Mouse (Mus musculus) intestine, embryonic 15.5 days (tissue): ENCODE measurements at regions not wholly inside any gene's neighbourhood (a gene's known extent, or its start where the extent isn't known, plus 50 kb on each side); places are given as distances from the start of the nearest gene placed in this dataset.
A peak's percentile ranks its signal among the peaks of the same experiment; 100 is the strongest.

Experiments
- ATAC-seq: fragments of 200-750 bp; cut with Nextera tagmentation; 2 replicates; pipeline ENCODE4 v1.8.0; 2017; ENCODE audit warnings: moderate TSS enrichment, moderate library complexity
- H3K27ac ChIP-seq: fragments of 300-500 bp; sonication (generic); 2 replicates; pipeline ENCODE4 v1.5.1; 2015; ENCODE audit warnings: mild to moderate bottlenecking, inconsistent platforms
- H3K27me3 ChIP-seq: fragments of 300-500 bp; sonication (generic); replicated peaks from 2 replicates; pipeline ENCODE4 v1.6.1; 2015; ENCODE audit warnings: inconsistent platforms
- H3K36me3 ChIP-seq: fragments of 300-500 bp; sonication (generic); 2 replicates; pipeline ENCODE4 v1.6.1; 2015; ENCODE audit warnings: inconsistent platforms
- H3K4me1 ChIP-seq: fragments of 300-500 bp; sonication (generic); replicated peaks from 2 replicates; pipeline ENCODE4 v1.6.1; 2015; ENCODE audit warnings: inconsistent platforms
- H3K4me2 ChIP-seq: fragments of 300-500 bp; sonication (generic); replicated peaks from 2 replicates; pipeline ENCODE4 v1.6.1; 2015; ENCODE audit warnings: mild to moderate bottlenecking, inconsistent platforms
- H3K4me3 ChIP-seq: fragments of 300-500 bp; sonication (generic); replicated peaks from 2 replicates; pipeline ENCODE4 v1.5.1; 2015; ENCODE audit warnings: inconsistent platforms
- H3K9ac ChIP-seq: fragments of 300-500 bp; sonication (generic); 2 replicates; pipeline ENCODE4 v1.6.1; 2015; ENCODE audit warnings: inconsistent platforms
- H3K9me3 ChIP-seq: fragments of 300-500 bp; sonication (generic); 2 replicates; pipeline ENCODE4 v1.6.1; 2016; ENCODE audit warnings: inconsistent platforms
- WGBS: fragments of 180-500 bp; shearing (Covaris S2); methylation state at CpG from one replicate; pipeline ENCODE4 v1.1.7; 2015; 5-methylcytosine and 5-hydroxymethylcytosine counted together

DNA sequence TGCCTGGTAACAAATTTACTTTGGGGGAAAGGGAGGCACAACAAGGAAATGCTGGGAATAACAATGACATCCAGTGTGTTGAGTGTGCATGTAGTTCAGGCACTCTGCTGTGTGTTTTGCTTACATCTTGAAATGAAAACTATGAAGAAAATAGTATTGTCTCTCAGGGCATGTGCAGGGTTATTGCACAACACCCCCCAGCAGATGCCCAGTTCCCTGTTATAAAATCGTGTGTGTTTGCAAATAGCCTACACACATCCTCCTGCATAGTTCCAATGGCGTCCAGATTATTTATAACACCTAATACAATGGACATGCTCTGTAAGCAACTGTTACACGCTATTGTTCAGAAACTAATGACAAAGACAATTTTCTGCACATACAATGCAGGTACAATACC, 220.0 kb upstream of the Pgrmc2 start:
- H3K27ac ChIP-seq: no peak overlapping the region
- 71% methylated on average over 3 of the region's 3 CpGs for WGBS
- H3K9me3 ChIP-seq: no peaks in the 10 kb centered on the region
- H3K4me1 ChIP-seq: no peaks in the 10 kb centered on the region
- H3K9ac ChIP-seq: no peak overlapping the region
- ATAC-seq: no peak
- no peak overlapping the region for H3K4me2 ChIP-seq
- H3K4me3 ChIP-seq: no peak overlapping the region
- no peaks in the 10 kb centered on the region for H3K27me3 ChIP-seq
- H3K36me3 ChIP-seq: no peaks in the 10 kb centered on the region

DNA sequence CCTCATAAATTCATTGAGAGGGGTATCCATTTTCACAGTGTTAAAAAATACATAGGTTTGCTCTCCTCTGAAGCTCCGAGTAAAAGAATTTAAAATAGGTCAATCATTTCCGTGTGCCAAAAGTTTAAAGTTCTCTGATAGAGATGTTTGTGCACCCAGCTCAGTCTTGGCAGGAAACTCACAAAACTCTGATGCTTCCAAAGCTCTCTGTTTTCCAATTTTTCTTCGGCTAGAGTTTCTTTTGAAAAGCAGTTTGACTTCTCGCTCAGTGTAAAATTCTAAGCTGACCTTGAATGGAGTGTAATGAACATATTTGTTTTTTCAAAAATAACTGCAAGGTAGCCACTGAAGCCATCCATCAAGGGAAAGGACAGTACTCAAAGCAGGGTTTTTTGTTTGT, 215.9 kb upstream of the Pgrmc2 start:
- no peak overlapping the region for H3K27ac ChIP-seq
- H3K4me2 ChIP-seq: no peak overlapping the region
- H3K9ac ChIP-seq: no peak overlapping the region
- peaks cover 5% of the 10 kb centered on the region; the same call in 1 of the 2 replicates for H3K4me1 ChIP-seq
- H3K36me3 ChIP-seq: no peaks in the 10 kb centered on the region
- H3K9me3 ChIP-seq: no peaks in the 10 kb centered on the region
- H3K27me3 ChIP-seq: no peaks in the 10 kb centered on the region
- 56% methylated on average over 4 of the region's 4 CpGs for WGBS
- H3K4me3 ChIP-seq: no peak overlapping the region
- no peak for ATAC-seq

DNA sequence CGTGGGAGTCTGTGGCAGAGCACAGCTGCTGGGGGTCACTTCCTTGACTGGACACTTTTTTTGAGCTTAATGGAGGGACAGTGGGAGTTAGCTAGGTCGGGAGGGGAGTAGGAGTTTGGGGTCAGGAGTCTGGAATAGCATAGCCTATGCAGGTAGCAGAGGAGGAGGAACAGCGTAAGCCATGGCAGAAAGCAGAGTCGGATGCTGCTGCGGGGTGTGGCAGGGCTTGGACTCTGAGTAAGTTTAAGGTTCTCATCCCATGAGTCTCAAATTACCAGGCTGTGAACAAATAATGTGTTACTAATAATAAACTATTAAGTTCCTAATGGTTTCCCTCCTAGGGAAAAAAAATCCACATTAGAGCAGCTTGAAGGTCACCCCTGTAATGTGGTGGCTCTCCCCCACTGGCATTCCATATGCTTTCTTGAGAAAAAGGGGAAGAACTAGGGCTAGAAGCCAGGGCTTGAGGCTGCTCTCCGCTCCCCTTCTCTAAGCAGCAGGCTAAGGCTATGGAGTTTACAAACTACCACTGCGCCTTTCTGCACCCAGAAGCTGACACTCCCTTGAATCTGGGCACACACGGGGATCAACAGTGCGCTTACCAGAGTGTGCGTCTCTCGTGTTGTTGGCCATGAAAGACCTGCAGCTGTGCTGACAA, 213.4 kb upstream of the Pgrmc2 start:
- no peaks in the 10 kb centered on the region for H3K36me3 ChIP-seq
- no peaks in the 10 kb centered on the region for H3K9me3 ChIP-seq
- no peak; the same call in 1 of the 2 replicates for ATAC-seq
- no peak overlapping the region for H3K4me3 ChIP-seq
- peaks cover 5% of the 10 kb centered on the region; the same call in 1 of the 2 replicates for H3K4me1 ChIP-seq
- no peaks in the 10 kb centered on the region for H3K27me3 ChIP-seq
- no peak overlapping the region for H3K9ac ChIP-seq
- WGBS: 77% methylated on average over 11 of the region's 11 CpGs
- no peak overlapping the region for H3K27ac ChIP-seq
- H3K4me2 ChIP-seq: no peak overlapping the region

DNA sequence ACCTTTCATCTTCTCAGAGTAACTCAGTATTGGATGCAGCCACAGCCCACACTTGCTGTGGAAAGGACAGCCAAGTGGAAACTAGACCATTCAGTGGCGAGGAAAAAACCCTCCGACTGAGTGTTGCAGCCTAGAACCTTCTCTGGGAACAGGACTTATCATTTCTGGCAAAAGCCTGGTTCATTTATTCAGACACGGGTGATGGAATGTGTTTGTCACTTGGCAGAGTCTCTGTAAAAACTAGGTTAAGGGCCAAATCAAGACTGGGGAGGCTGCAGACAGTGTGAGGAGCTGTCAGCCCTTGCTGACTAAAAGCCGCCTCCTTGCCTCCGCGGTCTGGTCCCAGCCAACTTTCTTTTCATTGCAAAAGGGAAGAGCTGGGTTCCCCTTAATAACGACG, 212.3 kb upstream of the Pgrmc2 start:
- H3K4me3 ChIP-seq: no peak overlapping the region

DNA sequence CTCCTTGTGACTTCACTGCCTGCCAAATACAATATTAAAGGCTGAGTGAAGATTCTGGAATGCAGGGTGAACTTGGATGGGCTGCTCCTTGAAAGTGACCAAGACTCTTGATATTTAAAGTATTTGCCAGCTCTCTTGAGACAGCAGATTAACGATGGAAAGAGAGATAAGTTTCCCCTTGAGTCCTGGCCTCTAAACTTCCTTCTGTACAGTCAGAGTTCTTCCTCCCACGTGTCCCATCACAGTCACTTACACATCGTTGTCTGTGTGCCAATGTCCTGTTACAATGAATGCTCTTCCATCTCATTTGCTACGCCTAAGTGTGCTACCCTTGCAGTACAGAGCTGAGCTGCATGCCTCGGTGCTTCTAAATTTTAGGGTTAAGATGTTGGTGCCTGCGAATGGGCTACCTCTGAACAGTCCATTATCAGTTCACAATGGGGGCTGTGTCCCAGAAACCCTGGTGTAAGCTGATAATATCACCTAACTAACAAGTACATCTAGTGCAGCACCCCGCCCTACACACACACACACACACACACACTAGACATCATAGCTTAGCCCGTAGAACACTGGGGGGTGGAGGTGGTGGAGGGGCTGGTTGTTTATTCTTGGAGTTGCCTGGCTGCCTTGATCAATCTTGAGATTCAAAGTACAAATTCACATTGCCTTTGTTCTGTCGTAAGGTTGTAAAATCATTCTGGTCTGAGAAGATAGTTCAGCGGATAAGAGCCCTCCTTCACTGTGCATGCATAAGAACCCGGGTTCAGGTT, 207.9 kb upstream of the Pgrmc2 start:
- Histone ChIP-seq H3K9me3 (no peaks in the 10 kb centered on the region), H3K36me3 (no peaks in the 10 kb centered on the region), H3K9ac (no peak overlapping the region), H3K27ac (no peak overlapping the region), H3K27me3 (no peaks in the 10 kb centered on the region), H3K4me2 (no peak overlapping the region), H3K4me1 (peaks cover 2% of the 10 kb centered on the region; the same call in 1 of the 2 replicates), H3K4me3 (no peak overlapping the region)
- 62% methylated on average over 11 of the region's 11 CpGs for WGBS
- ATAC-seq: peak; percentile 75

More for the DNA sequence above, 212.3 kb upstream of the Pgrmc2 start:
- Histone ChIP-seq H3K36me3 (no peaks in the 10 kb centered on the region), H3K4me2 (no peak overlapping the region), H3K27me3 (no peaks in the 10 kb centered on the region), H3K4me1 (peaks cover 5% of the 10 kb centered on the region; the same call in 1 of the 2 replicates), H3K27ac (no peak overlapping the region), H3K9ac (no peak overlapping the region), H3K9me3 (no peaks in the 10 kb centered on the region)
- 49% methylated on average over 8 of the region's 8 CpGs for WGBS
- ATAC-seq: no peak; the same call in 1 of the 2 replicates

DNA sequence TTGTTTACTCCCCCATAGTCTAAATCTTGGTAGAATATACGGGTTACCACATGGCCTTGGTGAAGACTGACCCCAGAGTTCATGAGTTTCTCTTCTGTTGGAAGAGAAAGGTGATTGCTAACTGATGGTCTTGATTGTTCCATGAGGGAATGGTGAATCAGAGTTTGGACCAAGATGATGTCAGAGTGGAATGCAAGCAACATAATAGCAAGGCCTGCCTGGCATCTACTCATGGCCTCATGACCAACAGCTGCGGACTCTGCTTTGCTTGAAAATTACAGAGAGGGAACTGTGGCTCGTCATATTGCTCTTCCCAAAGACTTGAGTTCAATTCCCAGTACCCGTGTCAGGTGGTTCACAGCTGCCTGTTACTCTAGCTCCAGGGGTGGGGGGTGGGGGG, 205.9 kb upstream of the Pgrmc2 start:
- no peaks in the 10 kb centered on the region for H3K36me3 ChIP-seq
- no peaks in the 10 kb centered on the region for H3K9me3 ChIP-seq
- no peak overlapping the region for H3K4me2 ChIP-seq
- H3K27ac ChIP-seq: no peak overlapping the region
- no peaks in the 10 kb centered on the region for H3K27me3 ChIP-seq
- H3K4me1 ChIP-seq: peaks cover 13% of the 10 kb centered on the region
- H3K4me3 ChIP-seq: no peak overlapping the region
- ATAC-seq: no peak
- no peak overlapping the region for H3K9ac ChIP-seq
- WGBS: 85% methylated on average over 4 of the region's 4 CpGs

DNA sequence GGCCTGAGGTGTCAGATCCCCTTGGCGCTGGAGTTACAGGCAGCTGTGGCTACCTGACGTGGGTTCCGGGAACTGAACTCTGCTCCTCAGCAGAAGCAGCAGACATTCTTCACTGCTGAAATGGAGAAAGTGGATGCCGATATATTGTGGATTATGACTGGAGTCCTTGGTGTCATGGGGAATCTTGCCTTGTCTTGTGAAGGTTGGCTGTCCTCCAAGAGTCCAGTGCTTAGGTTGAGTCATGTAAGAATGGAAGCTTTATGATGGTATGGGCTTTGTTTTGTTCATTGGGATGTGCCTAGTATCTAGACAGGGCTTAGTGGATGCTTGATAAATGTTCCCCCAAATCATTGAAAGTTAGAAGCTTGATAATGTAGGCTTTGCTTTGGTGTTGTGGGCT, 205.2 kb upstream of the Pgrmc2 start:
- Histone ChIP-seq H3K36me3 (no peaks in the 10 kb centered on the region), H3K27me3 (no peaks in the 10 kb centered on the region), H3K4me3 (no peak overlapping the region), H3K27ac (no peak overlapping the region), H3K9me3 (no peaks in the 10 kb centered on the region), H3K4me1 (peaks cover 15% of the 10 kb centered on the region), H3K4me2 (no peak overlapping the region), H3K9ac (no peak overlapping the region)
- WGBS: 88% methylated on average over 4 of the region's 4 CpGs
- no peak for ATAC-seq

DNA sequence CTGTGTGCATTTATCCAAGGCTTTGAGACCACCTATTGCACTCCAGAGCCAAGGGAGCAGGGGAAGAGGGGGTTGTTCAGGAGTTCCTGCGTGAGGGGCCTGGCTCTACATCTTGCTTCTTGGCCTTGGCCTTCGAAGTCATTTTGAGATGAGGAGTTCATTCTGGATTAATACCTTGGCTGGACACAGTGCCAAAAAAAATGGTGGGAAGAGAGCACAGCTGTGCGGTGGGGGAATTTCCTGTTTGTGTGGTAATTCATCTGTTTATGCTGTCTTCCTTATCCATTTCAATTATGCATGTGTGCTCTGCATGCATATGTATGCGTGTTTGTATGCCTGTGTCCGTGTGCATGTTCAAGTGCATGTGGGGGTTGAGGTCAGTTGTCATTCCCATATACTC, 202.5 kb upstream of the Pgrmc2 start:
- H3K4me1 ChIP-seq: peaks cover 18% of the 10 kb centered on the region
- no peak overlapping the region for H3K9ac ChIP-seq
- no peaks in the 10 kb centered on the region for H3K36me3 ChIP-seq
- no peaks in the 10 kb centered on the region for H3K27me3 ChIP-seq
- H3K27ac ChIP-seq: peak overlapping the region; percentile 72
- H3K4me2 ChIP-seq: peak overlapping the region; percentile 39
- peak; percentile 34; the same call in 1 of the 2 replicates for ATAC-seq
- 44% methylated on average over 5 of the region's 5 CpGs for WGBS
- H3K9me3 ChIP-seq: no peaks in the 10 kb centered on the region
- no peak overlapping the region for H3K4me3 ChIP-seq

DNA sequence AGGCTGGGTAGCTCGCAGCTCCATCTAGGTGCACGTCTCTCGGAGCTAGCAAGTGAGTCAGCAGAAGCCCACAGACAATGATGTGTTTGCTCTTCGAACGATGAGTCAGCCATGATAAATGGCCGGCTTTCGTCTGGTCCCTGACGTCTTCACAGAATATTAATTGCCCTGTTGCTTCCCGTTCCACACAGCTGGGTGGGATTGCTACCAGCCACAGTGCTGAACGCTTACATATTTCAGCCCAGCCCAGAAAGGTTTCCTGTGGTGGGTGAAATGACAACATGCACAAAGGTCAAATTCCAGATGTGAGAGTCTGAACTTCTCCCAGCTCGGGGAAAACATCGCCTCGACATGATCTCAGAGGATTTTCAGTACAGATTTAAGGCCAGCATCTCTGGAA, 202.1 kb upstream of the Pgrmc2 start:
- WGBS: 3% methylated on average over 13 of the region's 13 CpGs
- Histone ChIP-seq H3K4me1 (peaks cover 18% of the 10 kb centered on the region), H3K9me3 (no peaks in the 10 kb centered on the region), H3K9ac (no peak overlapping the region), H3K4me3 (no peak overlapping the region), H3K27me3 (no peaks in the 10 kb centered on the region), H3K27ac (peak overlapping the region; percentile 72), H3K36me3 (no peaks in the 10 kb centered on the region), H3K4me2 (peak overlapping the region; percentile 39)
- ATAC-seq: peak; percentile 87

DNA sequence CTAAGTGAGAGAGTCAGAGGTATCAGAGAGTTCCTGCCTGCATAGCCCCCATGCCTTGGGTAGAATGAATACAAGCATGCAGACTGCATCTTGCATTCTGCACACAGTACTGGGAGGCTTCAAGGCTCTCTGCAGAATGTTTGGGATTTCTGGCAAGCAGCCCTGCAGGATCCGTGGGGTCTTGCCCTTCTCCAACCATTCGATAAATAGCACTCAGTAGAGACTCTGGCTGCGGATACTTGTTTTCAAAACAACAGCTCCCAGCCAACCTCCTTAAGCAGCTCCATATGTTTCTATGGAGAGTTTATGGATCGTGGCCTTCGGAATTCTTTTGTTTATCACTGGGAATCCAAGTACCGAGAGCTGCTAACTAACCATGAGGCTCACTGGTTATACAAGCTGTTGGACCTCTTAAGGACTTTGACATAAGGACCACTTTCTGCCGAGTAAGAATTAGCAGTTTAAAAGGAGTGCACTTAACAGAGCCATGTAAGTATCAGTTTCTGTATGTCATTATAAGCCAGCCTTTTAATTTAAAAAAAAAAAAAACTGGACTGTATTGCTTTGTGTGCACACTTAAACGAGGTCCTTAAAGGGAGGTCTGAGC, 199.7 kb upstream of the Pgrmc2 start:
- Histone ChIP-seq H3K4me1 (peaks cover 18% of the 10 kb centered on the region), H3K4me2 (no peak overlapping the region), H3K27me3 (no peaks in the 10 kb centered on the region), H3K9ac (no peak overlapping the region), H3K27ac (no peak overlapping the region), H3K4me3 (no peak overlapping the region), H3K36me3 (no peaks in the 10 kb centered on the region), H3K9me3 (no peaks in the 10 kb centered on the region)
- 37% methylated on average over 8 of the region's 8 CpGs for WGBS
- peak; percentile 53 for ATAC-seq

DNA sequence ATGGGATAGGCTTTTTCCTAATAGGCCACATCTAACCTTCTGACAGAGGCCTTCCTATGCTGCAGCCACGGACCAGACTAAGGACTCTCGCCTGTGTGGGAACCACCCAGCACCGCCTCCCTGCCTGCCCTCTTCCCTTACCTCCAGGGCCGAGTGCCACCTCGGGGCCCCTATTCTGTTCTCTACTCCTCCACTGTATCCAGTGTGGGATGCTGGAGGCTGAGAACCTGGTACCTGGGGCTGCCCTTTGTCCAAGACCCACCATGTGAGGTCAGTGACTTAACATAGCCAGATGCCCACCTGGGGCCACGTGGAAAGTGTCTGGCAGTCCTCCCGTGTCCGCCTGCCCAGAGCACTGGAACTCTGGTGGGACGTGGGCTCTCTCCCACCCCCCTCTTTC, 193.2 kb upstream of the Pgrmc2 start:
- Histone ChIP-seq H3K4me3 (no peak overlapping the region), H3K9me3 (no peaks in the 10 kb centered on the region), H3K36me3 (no peaks in the 10 kb centered on the region), H3K27me3 (no peaks in the 10 kb centered on the region), H3K9ac (no peak overlapping the region), H3K4me2 (no peak overlapping the region), H3K4me1 (no peaks in the 10 kb centered on the region), H3K27ac (no peak overlapping the region)
- WGBS: 90% methylated on average over 9 of the region's 9 CpGs
- no peak for ATAC-seq

DNA sequence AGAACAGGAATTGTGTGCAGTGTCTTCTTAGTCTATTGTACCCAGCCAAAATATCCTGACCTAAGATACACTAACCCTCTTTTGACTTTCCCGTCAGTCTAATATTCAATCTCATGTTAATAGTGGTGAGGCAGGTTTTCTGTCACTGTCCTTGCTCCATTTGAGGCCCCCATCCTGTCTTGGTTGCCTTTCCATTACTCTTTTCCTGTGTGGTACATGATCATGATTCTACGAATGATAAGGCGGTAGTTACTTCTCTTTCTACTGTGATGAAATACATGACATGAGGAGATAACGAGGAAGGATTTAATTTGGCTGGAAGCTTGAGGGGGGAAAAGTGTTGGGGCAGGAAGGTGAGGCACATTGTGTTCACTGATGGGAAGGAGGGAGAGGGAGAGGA, 185.7 kb upstream of the Pgrmc2 start:
- Histone ChIP-seq H3K27ac (no peak overlapping the region), H3K4me3 (no peak overlapping the region), H3K9ac (no peak overlapping the region), H3K4me1 (no peaks in the 10 kb centered on the region), H3K36me3 (no peaks in the 10 kb centered on the region), H3K27me3 (no peaks in the 10 kb centered on the region), H3K4me2 (no peak overlapping the region), H3K9me3 (no peaks in the 10 kb centered on the region)
- no peak for ATAC-seq
- 85% methylated on average over 4 of the region's 4 CpGs for WGBS
